Mouse (Mus musculus) heart, postnatal 0 days (tissue): ENCODE results near the gene Tmem243.
"Not testable (repeated sequence)": the region's sequence is repeated elsewhere in the genome, so short reads cannot be mapped to it uniquely, and the experiment has no call there.

ENCODE experiments used
- CTCF ChIP-seq: IDR thresholded peaks from 2 replicates; pipeline ENCODE4 v1.5.1; 2016; ENCODE audit warnings: antibody characterized with exemption, control low read depth, low read depth
- EP300 ChIP-seq: IDR thresholded peaks from 2 replicates; pipeline ENCODE4 v1.6.1; 2016; ENCODE audit warnings: antibody characterized with exemption, low read depth

DNA sequence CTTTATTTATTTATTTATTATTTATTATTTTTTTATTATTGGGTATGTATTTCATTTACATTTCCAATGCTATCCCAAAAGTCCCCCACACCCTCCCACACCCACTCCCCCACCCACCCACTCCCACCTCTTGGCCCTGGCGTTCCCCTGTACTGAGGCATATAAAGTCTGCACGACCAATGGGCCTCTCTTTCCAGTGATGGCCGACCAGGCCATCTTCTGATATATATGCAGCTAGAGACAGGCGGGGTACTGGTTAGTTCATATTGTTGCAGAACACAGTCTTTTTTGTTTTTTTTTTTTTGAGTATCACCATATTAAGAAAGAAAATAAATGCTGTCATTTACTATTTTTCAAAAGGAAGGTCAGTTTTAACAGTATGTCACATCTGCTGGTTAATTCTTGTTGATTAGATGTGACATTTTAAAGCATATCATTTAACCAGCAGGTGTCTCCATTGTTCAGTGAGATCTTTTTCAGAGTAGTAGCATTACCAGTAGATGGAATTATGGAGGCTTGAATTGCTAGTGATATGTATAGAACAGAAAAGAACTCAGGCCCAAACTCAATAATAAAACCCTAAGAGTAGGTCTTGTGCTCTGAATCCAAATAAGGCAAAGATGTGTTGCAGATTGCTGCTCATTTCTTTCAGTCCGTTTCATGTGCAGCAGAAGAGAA is 69.0 kb downstream of the Tmem243 start:
- not testable (repeated sequence) for TF ChIP-seq EP300
- TF ChIP-seq CTCF, result peak; percentile 52
